Mouse (Mus musculus) myocyte (in vitro differentiated cells): Measurements from ENCODE around the gene Ankrd10. TPM values are rescaled to one million over a fixed set of nuclear protein-coding genes. Genes with fewer than 3 reads are reported as not detected.
A peak's percentile ranks its signal among the peaks of the same experiment; 100 is the strongest.

Source experiments
- H3K27me3 ChIP-seq: one replicate; pipeline ENCODE4 v1.6.1; 2011; ENCODE audit not compliant: control insufficient read depth, insufficient read depth, insufficient read length
- H3K36me3 ChIP-seq: one replicate; pipeline ENCODE4 v1.6.1; 2011; ENCODE audit not compliant: control insufficient read depth, insufficient read depth
- H3K4me2 ChIP-seq: one replicate; pipeline ENCODE4 v1.6.1; 2011; ENCODE audit warnings: low read depth, control low read depth
- H3K4me3 ChIP-seq: one replicate; pipeline ENCODE4 v1.5.1; 2011; ENCODE audit warnings: mild to moderate bottlenecking, control low read depth, moderate library complexity
- H3K79me2 ChIP-seq: one replicate; pipeline ENCODE4 v1.6.1; 2011; ENCODE audit not compliant: control insufficient read depth, insufficient read depth
- H3ac ChIP-seq: one replicate; pipeline ENCODE4 v1.6.1; 2011; ENCODE audit not compliant: control insufficient read depth, insufficient read length
- CEBPB ChIP-seq: IDR thresholded peaks from 2 replicates; pipeline ENCODE4 v1.6.1; 2011; ENCODE audit warnings: mild to moderate bottlenecking, moderate library complexity; ENCODE audit not compliant: poor library complexity, insufficient read depth, severe bottlenecking
- E2F4 ChIP-seq: IDR thresholded peaks from one replicate; pipeline ENCODE4 v1.6.1; 2011; ENCODE audit warnings: mild to moderate bottlenecking, control low read depth, moderate library complexity; ENCODE audit not compliant: insufficient read depth
- MAX ChIP-seq: IDR thresholded peaks from one replicate; pipeline ENCODE4 v1.6.1; 2011; ENCODE audit warnings: low read depth, mild to moderate bottlenecking, control low read depth
- MYOD1 ChIP-seq, 3 experiments: IDR thresholded peaks; one replicate each; pipeline ENCODE4 v1.6.1; 2011; ENCODE audit warnings: control low read depth in 2 of 3, low read depth in 2 of 3, mild to moderate bottlenecking in 2 of 3, moderate library complexity in 1 of 3; ENCODE audit not compliant: insufficient read length in 2 of 3, control insufficient read depth in 1 of 3
- MYOG ChIP-seq, 3 experiments: IDR thresholded peaks; one replicate each; pipeline ENCODE4 v1.6.1; 2011; ENCODE audit warnings: control low read depth in 2 of 3, low read depth in 2 of 3, mild to moderate bottlenecking in 2 of 3; ENCODE audit not compliant: insufficient read length in 2 of 3, control insufficient read depth in 1 of 3, insufficient read depth in 1 of 3
- POLR2A ChIP-seq: IDR thresholded peaks from one replicate; pipeline ENCODE4 v1.6.1; 2011; ENCODE audit warnings: low read depth, mild to moderate bottlenecking, control low read depth, moderate library complexity; ENCODE audit not compliant: insufficient read length
- POLR2AphosphoS2 ChIP-seq: IDR thresholded peaks from one replicate; pipeline ENCODE4 v1.6.1; 2011; ENCODE audit warnings: low read depth, control low read depth; ENCODE audit not compliant: insufficient read length
- REST ChIP-seq: IDR thresholded peaks from one replicate; pipeline ENCODE4 v1.6.1; 2011; ENCODE audit warnings: mild to moderate bottlenecking, control low read depth, moderate library complexity; ENCODE audit not compliant: insufficient read depth, insufficient read length
- SRF ChIP-seq: IDR thresholded peaks from one replicate; pipeline ENCODE4 v1.6.1; 2011; ENCODE audit warnings: low read depth; ENCODE audit not compliant: control insufficient read depth, insufficient read length
- TCF12 ChIP-seq: IDR thresholded peaks from one replicate; pipeline ENCODE4 v1.6.1; 2011; ENCODE audit warnings: mild to moderate bottlenecking, control low read depth; ENCODE audit not compliant: poor library complexity, insufficient read depth, severe bottlenecking
- TCF3 ChIP-seq: IDR thresholded peaks from one replicate; pipeline ENCODE4 v1.6.1; 2011; ENCODE audit warnings: low read depth, control low read depth; ENCODE audit not compliant: insufficient read length
- USF1 ChIP-seq: IDR thresholded peaks from one replicate; pipeline ENCODE4 v1.6.1; 2011; ENCODE audit warnings: low read depth, mild to moderate bottlenecking, control low read depth, moderate library complexity
- polyA plus RNA-seq: library from polyadenylated mRNA; unstranded; fragments of >200 nt; fragmentation: generic; extraction: Trizol; gene quantifications from one replicate; pipeline ENCODE4 v1.2.1, GENCODE M21; 2012; ENCODE audit warnings: missing spikeins

The Ankrd10 gene
- polyA plus RNA-seq, 1 experiment: 71.9 TPM

DNA sequence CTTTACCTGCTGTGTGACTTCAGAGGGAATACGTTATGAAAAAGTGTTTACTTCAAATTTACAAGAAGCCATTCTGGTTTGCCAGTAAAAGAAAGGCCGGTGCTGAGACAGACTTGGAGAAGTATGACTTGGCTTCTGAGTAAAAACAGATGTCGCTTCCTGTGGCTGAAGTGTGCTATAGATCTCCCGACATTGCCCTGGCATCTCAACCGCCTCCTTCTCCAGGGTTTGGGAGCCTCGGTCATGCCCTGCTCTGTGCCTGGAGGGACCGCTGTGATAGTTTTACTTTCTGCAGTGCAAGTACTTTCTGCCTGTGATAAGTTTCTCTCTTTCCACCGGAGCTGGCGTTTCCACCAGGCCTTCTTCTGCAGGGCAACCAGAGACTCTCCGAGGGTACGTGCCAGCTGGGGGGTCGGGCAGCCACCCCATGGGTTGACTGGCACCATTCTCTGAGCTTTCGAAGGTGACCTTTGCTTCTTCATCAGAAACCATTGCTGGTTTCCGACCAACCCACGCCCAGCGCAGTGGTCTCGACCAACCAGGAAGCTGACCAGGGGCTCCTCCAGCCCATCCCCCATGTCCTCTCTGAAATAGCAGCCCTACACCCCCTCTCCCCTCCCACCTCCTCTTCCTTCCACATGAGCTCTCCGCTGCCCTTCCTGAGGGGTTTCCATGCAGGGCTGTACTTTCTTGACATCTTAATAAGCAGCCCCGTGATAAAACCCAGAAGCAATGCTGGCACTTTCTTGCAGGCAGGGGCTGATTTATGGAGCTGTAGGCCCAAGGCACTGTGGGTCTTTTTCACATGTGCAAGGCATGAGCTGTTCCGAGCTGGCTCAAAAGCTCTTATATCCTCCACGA is 49.8 kb downstream of the Ankrd10 start:
- no peaks in the 10 kb centered on the region for H3K36me3 ChIP-seq
- no peak for TF ChIP-seq MYOG (IDR thresholded peaks at IDR 0.05; ENCODE audit: control insufficient read depth in 1 of 3, insufficient read depth in 1 of 3, insufficient read length in 2 of 3, low read depth in 2 of 3)
- TF ChIP-seq SRF: no peak
- no peak for TF ChIP-seq TCF3
- no peak for TF ChIP-seq POLR2A
- no peak for TF ChIP-seq MAX
- no peak for TF ChIP-seq POLR2AphosphoS2
- no peak for TF ChIP-seq REST
- no peak for TF ChIP-seq MYOD1 (IDR thresholded peaks at IDR 0.05; ENCODE audit: control insufficient read depth in 1 of 3, insufficient read length in 2 of 3, low read depth in 2 of 3)
- H3K4me2 ChIP-seq: no peak overlapping the region

DNA sequence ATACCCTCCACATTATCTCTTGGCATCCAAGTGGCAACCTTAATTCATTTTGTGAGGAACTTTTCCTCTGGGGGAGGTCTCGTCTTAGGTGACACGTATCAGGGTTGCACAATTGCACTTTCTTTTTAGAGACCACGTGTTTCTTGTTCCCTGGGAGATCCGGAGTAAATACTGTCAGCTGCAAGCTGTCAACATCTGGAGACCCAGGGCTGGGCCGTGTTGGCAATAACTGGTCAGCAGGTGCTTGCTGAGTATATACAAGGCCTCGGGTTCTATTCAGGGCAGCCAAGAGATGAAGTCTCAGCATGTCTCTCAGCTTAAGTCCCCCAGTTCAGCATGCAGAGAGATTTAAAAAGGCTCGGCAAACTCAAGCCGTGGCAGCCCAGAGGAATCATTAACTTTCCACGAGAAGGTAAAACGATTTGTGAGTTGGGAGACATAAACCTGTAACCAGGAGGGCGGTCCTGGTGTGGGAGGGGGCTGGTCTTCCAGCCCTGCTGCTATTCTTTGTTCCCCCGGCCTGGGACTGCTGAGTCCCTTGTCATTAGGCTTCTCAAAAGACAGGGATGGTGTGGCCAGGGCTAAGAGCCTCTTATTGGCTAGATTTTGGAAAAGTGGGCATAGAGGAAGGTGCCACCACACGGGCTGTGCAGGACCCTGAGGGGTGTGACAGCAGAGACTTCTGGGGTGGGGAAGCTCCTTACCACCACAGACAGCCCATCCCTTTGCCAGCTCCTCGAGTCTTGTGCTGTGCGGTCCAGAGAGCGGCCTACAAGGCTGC is 59.8 kb downstream of the Ankrd10 start:
- TF ChIP-seq CEBPB: peak; percentile 42; the same call in 1 of the 2 replicates
- TF ChIP-seq MAX: no peak
- TF ChIP-seq MYOG (IDR thresholded peaks at IDR 0.05; ENCODE audit: control insufficient read depth in 1 of 3, insufficient read depth in 1 of 3, insufficient read length in 2 of 3, low read depth in 2 of 3): no peak
- no peaks in the 10 kb centered on the region for H3K36me3 ChIP-seq
- H3K4me2 ChIP-seq: no peak overlapping the region
- no peaks in the 10 kb centered on the region for H3K27me3 ChIP-seq
- no peak overlapping the region for H3K4me3 ChIP-seq
- no peak overlapping the region for H3ac ChIP-seq
- H3K79me2 ChIP-seq: no peaks in the 10 kb centered on the region

More for the DNA sequence above, 49.8 kb downstream of the Ankrd10 start:
- Histone ChIP-seq H3K27me3 (peaks cover 5% of the 10 kb centered on the region), H3ac (no peak overlapping the region), H3K79me2 (no peaks in the 10 kb centered on the region), H3K4me3 (no peak overlapping the region)

DNA sequence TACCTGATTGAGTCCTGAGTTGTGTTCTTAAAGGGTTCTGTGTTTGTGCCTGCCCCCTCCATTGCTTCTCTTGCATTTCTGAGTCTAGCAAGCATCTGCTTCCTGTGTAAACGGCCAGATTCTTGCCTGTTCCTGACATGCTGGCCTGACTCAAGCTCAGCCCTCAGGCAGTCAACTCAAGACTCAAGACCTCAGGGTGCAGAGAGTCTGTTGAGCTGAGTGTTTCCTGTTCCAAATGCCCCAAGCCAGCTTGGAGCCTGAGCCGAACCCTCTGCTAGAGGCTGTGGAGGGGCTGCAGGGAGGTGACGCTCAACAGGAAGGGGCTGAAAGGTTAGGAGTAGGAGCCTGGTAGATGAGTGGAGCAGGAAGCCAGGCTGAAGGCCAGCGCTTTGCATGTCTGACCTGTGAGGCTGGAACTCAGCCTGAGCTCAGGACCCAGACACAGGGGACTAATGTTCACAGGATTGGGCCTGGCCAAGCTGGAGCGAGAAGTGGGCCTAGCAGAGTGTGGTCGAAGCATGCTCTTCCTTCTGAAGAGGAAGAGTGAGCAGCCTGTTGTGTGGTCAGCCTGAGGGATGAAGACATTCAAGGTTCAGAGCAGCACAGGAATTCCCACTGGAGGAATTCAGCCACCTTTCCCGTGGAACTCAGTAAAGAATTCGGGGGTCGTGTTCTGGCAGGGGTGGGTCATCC is 60.5 kb downstream of the Ankrd10 start:
- no peak for TF ChIP-seq E2F4
- TF ChIP-seq TCF3: no peak
- no peak for TF ChIP-seq REST
- no peak for TF ChIP-seq USF1
- no peak for TF ChIP-seq POLR2AphosphoS2
- no peak for TF ChIP-seq MAX
- no peak for TF ChIP-seq POLR2A
- TF ChIP-seq CEBPB: no peak
- no peak for TF ChIP-seq TCF12
- no peak for TF ChIP-seq MYOG (IDR thresholded peaks at IDR 0.05; ENCODE audit: control insufficient read depth in 1 of 3, insufficient read depth in 1 of 3, insufficient read length in 2 of 3, low read depth in 2 of 3)
- TF ChIP-seq SRF: no peak
- TF ChIP-seq MYOD1 (IDR thresholded peaks at IDR 0.05; ENCODE audit: control insufficient read depth in 1 of 3, insufficient read length in 2 of 3, low read depth in 2 of 3): no peak
- H3K79me2 ChIP-seq: no peaks in the 10 kb centered on the region
- H3ac ChIP-seq: no peak overlapping the region
- H3K4me3 ChIP-seq: no peak overlapping the region
- H3K36me3 ChIP-seq: no peaks in the 10 kb centered on the region
- H3K27me3 ChIP-seq: no peaks in the 10 kb centered on the region
- H3K4me2 ChIP-seq: no peak overlapping the region

DNA sequence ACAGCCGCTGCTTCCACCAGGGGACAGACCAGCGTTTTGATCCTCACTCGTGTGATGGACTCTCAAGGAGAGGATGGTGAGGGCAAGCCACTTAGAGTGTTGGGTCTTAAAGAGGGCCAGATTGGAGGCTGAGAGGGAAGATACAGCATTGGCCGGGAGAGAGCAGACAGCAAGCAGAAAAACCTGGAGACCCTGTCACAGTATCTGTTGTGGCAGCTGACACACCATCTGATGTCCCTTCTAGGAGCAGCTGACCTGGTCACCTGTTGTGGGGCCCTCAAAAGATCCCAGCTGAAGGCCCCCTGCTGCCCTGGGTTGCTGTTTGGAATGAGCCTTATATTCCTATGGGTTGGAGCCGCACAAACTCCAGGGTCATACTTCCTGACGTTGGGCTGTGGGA is 63.1 kb downstream of the Ankrd10 start:
- H3K4me2 ChIP-seq: no peak overlapping the region
- TF ChIP-seq SRF (no peak), TCF3 (peak; percentile 48), USF1 (no peak), E2F4 (no peak), POLR2AphosphoS2 (no peak), REST (no peak), MYOD1 (IDR thresholded peaks at IDR 0.05; ENCODE audit: control insufficient read depth in 1 of 3, insufficient read length in 2 of 3, low read depth in 2 of 3) (peak in 2 of 3 experiments; percentile 59 to 68), MAX (no peak), TCF12 (peak; percentile 36), POLR2A (no peak), CEBPB (no peak), MYOG (IDR thresholded peaks at IDR 0.05; ENCODE audit: control insufficient read depth in 1 of 3, insufficient read depth in 1 of 3, insufficient read length in 2 of 3, low read depth in 2 of 3) (peak in 1 of 3 experiments; percentile 86)
- no peaks in the 10 kb centered on the region for H3K27me3 ChIP-seq
- H3ac ChIP-seq: no peak overlapping the region
- H3K79me2 ChIP-seq: no peaks in the 10 kb centered on the region
- H3K36me3 ChIP-seq: no peaks in the 10 kb centered on the region
- H3K4me3 ChIP-seq: no peak overlapping the region
